Mouse (Mus musculus) adrenal gland, adult (tissue): ENCODE data around the gene Lmx1b.
A peak's percentile ranks its signal among the peaks of the same experiment; 100 is the strongest.

ENCODE experiments used
- DNase-seq, 2 experiments: peaks; one replicate each; pipeline ENCODE4 v3.0.0; 2022 to 2023; ENCODE audit warnings: low spot score in 1 of 2; ENCODE audit not compliant: inconsistent age in 2 of 2

Gene Lmx1b

DNA sequence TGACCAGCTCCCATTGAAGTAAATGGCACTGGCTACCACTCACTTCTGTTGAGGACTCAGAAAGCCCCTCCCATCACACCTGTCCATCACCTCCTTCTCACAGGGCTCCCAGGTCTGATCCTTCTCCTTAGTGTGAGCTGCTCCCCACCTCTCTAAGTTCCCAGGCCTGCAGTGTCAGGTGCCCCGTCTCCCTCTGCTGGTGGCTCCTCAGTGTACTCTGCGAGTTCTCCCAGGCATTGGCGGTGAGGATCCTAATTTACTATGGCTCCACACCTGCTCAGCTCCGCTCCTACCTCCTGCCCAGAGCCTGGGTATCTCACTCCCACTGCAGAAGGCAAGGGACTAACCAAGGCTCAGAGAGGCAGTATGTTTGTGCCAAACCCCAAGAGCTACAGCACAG is 57.0 kb downstream of the Lmx1b start:
- no peak for DNase-seq

DNA sequence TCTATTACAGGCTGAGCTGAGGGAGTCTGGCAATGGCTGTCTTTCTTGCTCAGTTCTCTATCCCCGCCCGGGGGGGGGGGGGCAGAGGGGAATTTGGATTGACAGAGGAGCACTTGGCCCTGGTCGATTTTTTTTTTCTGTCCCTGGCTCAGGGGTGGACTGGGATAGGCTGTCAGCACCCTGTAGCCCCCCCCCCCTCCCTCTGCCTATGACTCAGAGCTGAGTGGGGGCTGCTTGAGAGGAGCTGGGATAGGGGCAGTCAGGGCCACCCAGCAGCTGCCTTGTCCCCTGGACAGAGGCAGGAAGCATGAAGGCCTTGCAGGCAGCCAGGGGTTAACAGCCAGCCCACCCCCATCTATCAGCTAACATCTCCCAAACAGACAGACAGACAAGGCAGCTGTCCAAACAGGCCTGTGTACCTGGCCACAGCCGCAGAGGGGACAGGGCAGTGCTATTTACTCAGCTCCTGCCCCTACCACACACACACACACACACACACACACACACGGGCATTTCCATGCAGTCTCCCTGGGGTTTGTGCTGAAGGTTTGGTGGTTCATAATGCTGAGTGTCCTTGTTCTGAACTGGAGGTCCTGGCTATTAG is 57.8 kb downstream of the Lmx1b start:
- no peak for DNase-seq

DNA sequence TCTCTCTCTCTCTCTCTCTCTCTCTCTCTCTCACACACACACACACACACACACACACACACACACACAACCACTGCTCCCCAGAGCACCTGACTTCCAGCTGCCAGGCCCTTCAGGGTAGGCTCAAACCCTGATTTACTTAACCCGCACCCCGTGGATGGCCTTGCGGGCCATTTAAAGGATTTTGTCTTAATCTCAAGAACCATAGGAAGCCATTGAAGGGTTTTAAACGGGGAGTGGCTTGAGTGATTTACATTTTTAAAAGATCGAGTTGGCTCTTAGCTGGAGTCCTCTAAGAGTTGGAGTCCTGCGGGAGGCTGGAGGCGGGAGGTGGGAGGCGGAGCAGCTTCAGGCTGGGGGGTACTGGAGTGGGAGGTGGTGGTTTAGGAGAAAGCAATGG is 58.4 kb downstream of the Lmx1b start:
- DNase-seq, result no peak

DNA sequence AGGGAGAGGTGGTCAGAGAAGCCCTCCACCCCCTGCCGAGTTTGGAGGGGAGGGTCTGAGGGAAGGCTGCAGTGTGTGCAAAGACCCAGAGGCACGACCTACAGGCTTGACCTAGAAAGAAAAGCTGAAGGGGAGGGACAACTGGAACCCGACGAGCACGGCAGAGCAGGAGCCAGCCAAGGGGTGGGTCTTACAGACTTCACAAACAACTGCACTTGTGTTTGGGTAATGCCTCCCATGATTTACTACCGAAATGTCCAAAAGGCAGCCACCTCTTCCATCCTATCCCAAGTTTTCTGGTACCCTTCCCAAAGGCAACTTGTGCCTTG is 58.9 kb downstream of the Lmx1b start:
- DNase-seq, result no peak

DNA sequence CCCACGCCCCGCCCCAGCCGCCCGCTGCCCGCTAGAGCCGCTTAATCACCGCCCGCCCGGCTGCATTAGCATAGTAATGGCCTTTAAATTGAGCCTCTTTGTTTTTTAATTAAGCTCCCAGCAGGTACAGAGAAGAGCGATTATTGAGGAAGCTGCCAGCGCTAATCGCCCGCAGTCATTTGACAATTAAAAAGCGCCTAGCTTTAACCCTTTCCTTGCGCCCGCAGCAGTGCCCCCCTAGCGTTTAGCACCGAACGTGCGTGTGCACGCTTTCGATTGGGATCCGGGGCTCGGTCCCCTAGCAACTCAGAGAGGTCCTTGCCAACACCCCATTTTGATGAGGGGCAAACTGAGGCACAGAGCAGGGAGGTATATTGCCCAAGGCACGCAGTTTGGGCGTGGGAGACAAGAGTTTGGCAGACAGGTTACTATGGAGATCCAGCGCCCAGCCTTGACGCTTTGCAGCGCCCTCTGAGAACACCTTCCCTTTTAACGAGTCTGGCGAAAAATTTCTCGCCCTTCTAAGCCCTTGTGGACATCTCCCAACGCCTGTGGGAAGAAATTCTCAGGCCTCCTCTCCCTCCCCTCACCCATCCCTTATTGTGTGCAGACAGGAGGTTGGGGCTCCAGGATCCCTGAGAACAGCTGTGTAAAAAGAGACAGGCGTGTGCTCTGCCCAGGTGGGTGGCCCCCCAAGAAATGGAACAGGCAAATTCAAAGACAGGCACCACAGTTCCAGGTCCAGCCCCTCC is 59.4 kb downstream of the Lmx1b start:
- peak in 1 of 2 experiments; percentile 32 for DNase-seq

DNA sequence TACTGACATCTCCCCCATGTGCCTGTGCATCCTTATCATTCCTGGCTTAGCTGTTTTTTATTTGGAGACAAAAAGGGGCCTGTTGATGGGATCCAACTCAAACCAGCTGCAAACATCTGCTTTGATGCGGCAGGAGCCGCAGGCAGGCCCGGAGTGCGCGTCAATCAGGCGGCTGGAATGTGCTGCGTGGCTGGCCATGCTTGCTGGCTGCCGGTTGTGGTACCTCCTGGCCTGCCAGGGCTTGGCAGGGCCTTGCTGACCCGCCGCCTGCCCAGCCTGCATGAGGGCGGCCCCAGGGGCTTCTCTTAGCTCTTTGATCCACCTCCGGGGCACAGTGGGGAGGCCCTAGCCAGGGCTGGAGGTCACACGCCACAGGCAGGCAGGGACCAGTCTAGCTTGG is 64.9 kb downstream of the Lmx1b start:
- no peak for DNase-seq

DNA sequence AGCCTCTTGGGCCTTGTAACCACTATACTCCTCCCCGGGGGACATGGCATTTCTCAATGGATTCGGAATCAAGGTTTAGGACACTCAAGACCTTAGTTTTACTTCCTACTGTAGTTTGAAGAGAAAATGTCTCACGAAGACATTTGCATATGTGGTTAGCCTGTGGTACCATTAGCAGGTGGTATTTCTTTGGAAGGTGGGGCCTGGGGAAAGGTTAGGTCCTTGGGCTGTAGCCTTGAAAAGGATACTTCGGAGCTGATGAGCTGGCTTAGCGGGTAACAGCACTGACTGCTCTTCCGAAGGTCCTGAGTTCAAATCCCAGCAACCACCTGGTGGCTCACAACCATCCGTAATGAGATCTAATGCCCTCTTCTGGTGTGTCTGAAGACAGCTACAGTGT is 67.2 kb downstream of the Lmx1b start:
- no peak for DNase-seq

DNA sequence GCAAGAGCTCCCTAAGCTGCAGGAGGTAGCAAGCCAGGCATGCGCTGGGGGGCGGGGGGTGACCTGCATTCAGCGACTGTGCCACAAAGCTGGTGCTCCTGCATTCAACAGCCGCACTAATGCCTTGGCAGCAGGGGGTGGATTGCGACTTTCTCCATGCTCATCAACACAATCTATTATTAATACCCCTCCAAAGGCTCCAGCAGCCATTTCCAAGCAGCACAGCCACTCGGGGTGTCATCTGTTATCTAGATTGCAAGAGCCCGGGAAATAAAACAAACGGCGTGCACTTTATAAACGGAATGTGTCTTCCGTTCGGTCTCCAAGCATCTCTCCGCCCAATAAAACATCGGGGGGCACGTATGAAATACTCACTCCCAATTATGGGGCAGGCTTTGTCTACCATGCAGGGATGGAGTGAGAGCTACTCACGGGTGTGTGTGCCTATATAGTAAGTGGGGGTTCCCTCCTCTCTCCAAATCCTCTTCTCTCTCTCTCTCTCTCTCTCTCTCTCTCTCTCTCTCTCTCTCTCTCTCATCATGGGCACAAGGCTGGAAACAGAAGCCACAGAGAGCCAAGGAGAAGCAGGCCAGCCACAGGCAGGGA is 69.0 kb downstream of the Lmx1b start:
- DNase-seq, result no peak

DNA sequence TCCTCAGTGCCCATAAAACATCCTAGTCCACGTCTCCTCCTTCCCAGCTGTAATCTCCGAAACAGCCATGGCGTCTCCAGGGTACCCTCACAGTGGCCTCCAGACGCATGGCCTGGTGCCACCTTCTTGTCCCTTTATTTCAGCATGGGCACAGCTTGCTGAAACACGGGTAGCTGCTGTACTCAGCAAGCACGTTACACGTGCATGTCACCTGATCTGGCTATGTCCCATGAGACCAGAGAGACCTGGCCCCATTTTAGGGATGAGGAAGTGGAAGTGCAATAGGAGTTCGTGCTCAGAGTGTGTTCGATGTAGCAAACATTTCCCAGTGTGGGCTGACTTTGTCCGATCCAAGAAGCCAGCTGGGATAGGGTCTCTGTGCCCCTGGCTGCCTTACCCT is 70.6 kb downstream of the Lmx1b start:
- DNase-seq, result no peak

DNA sequence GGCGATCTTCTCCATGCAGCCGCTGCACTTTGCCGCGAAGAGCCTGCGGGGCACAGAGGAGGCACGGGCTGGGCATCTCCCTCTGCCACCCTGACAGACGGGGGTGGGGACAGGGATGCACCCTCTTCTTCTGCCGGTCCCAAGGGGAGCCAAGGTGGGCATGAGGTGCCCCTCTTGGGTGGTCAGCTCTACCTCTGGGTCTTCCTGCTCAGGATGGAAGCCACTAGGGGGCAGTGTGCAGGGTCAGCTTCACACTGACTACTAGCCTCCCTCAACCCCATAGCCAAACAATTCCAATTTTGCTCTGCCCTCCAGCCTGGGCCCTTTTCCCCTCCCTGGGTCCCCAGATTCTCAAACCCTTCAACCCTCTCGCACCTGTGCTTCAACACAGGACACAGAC is 71.1 kb downstream of the Lmx1b start:
- peak; percentile 14 to 68 for DNase-seq

DNA sequence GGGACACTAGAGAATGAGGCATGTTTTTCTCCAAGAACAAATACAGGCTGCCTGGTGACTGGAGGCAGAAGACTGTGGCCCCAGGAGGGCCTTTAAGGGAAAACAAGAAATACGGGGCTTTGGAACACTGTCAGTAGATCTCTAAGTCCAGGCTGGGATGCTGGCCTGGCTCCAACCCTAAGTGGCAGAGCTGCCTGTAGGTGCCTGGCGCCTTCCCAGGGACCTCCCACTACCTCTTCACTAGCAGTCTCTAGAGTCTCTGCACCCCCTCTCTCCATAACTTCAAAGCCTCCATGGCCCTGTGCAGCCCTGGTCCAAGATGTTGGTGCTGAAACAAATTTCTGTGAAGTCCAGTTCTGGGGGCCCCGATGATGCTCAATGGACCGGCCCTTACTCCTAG is 74.4 kb downstream of the Lmx1b start:
- DNase-seq, result no peak

DNA sequence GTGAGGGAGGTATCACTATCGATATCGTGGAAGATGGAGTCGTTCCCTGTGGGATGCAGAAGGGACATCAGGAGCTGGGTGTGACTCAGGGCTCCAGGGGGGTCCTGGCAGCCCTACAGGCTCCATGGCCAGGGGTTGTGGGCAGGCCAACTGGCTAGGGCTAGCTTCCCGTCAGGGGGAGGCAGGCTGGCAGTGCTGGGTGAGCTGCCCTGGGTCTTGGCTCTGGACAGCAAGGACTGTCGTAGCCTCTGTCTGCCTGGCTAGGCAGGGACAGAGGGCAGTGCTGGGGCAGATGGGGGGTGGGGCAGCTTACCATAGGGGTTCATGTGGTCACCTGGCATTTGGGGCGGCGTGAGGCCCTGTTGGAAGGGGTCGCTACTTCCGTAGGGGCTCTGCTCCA is 75.6 kb downstream of the Lmx1b start:
- no peak for DNase-seq

DNA sequence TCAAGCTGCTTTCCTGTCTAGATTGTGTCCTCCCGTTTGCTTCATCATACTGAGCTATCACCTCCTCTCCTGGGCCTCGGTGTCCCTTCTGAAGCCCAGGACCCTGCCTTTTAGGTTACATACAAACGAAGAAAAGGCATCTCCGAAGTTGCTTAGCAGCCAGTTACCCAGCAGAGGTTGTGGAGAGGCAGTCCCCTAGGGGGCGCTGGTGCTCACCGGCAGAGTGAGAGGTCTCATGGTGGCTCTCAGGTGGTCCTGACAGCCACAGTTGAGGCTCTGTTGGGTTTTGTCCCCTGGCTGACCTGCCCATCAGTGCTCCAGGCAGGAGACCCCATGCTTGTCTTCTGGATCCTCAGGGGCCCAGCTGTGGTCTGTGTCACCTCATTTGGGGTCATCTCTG is 80.6 kb downstream of the Lmx1b start:
- peak in 1 of 2 experiments; percentile 67 for DNase-seq

DNA sequence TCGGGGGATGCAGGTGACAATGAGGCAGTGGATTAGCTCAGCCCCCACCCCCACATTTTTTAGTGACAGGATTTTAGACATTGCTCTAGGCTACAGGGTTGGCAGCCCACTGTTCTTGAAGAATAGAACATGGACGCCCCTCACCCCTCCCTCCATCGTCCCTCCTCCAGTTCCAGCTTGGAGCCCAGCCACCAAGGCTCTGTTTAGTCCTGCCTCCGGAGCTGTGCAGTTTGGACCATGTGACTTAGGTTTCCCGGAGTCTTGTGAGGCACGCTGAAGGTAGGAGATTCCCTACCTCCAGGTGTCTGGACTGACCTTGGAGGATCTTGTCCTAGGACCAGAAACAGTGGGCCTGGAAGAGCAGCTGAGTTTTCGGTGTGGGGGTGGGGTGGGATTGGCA is 81.0 kb downstream of the Lmx1b start:
- DNase-seq, result no peak

DNA sequence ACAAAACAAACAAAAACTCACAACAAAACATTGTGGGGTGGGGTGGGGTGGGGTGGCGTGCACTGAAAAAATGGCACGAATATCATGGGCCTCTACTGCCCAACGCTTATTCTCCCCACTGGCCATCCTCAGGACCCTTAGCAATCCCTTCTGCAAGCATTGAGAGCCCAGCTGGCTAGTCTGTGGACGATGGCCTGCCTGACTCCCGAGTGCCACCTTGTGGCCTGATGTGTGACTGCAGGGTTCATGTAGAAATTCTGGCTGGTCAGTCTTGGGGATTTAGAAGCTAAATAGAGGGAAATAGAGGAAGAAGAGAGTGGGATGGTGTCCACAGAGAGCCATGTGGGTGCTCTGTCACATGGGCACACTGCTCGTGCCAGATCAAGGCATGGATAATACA is 82.1 kb downstream of the Lmx1b start:
- DNase-seq, result peak; percentile 64 to 87

DNA sequence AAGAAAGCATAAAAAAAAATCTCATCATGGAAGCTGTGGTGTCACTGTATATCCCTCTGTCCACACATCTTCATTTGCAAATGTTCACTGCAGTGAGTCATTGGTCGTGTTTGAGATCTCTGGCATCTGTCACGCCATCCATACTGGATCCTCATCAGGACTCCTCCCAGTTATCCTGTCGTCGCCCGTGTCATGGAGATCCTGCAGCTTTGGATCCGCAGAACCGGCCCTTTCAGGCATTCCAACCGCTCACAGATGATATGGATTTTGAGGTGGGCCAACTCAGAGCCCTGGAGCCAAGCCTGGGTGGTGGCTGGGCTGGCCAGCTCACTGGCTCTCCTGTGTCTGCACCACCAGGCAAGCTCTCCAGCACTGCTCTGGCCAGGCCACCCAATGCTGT is 84.7 kb downstream of the Lmx1b start:
- no peak for DNase-seq

DNA sequence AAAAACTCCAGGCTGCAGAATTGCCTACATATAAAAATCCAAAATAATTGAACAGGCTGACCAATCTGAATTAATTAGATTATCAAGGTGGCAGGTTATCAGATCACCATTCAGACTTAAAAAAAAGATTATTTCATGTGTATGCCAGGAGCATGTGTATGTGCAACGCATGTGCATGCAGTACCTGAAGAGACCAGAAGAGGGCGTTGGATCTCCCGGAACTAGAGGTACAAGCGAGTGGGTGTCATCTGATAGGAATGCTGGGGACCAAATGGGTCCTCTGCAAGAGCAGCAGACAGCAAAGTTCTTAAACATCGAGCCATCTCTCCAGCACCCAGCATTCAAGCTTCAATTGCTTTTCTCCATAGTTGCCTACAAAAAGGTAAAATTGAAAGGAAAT is 87.6 kb downstream of the Lmx1b start:
- no peak for DNase-seq

DNA sequence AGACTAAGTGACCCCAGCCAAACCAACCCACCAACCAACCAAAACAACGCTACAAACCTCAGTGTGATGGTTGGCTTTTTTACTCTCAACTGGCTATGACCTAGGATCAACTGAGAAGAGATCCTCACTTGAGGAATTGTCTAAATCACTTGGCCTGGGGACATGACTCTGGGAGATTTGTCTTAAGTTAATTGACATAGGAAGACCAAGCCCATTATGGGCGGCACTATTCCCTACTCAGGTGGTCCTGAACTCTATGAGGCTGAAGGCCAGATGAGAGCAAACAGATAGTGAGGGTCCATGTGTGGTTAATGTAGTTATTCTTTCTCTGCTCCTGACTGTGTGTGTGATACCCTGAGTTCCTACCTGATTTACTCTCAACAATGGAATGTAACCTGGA is 92.7 kb downstream of the Lmx1b start:
- DNase-seq, result no peak

DNA sequence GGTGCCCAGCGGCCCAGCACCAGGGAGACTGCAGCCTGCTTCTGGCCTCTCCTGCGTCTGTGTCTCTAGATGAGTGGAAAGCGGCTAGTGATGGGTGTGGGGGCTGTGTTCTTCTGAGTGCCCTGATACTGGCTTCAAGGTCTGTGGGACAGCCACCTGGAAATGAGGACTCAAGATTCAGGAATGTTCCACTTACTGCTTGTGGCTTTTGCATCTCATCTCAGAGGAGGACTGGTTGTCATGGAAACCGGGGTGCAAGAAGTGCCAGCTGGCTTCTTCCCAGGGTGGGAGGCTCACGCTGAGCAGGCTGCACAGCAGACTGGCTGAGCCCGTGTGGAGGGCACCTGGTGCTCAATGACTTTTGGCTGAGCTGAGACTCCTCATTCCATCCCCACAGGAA is 93.4 kb downstream of the Lmx1b start:
- DNase-seq, result peak; percentile 36 to 70

DNA sequence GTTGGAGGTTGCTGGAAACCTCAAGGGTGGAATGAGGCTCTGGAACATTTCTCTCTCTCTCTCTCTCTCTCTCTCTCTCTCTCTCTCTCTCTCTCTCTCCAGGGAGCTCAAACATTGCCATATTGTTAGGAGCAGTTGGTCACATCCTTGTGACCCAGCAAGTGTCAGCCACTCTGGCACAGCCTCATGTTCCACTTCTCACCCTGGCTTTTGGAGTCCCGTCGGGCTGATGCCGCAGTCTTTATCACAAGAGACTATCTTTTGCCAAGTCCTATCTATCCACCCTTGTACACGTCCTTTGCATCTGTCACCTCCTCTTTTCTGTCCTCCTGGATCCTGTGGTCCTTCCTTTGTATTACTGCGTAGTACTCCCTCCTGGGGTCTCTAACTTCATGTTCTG is 94.3 kb downstream of the Lmx1b start:
- no peak for DNase-seq

DNA sequence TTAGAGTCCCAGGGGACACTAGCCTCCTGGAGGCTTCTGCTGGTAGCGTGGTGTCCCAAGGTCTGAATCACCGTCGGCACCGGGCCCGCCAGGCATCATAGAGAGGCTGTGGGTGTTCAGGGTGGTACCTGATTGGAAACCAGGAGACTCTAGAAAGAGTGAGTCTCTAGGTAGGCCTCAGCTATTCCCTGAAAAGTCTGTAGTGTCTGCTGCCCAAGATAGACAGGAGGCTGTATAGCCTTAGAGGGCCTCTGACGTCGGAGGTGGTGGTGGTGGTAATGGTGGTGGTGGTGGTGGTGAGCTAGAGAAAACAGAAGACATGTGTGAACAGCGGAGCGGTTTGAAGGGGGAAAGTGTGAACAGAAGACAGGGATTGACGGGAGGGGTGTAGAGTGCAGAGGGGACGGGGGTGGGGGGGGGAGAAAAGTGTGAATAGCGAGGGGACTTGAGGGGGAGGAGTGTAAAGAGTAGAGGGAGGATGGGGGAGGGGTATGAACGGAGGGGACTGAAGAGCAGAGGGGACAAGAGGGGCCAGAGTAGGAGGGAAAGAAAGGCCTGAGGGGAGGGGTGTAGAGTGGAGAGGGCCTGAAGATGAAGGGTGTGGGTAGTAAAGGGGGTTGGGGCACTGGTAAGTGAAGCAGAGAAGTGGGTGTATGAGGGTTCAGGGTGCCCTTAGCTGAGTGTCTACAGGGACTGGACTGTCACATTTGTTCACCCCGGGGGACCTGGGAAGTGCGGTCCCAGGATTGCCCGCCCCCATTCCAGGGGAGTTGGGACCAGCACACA is 95.3 kb downstream of the Lmx1b start:
- DNase-seq, result no peak

DNA sequence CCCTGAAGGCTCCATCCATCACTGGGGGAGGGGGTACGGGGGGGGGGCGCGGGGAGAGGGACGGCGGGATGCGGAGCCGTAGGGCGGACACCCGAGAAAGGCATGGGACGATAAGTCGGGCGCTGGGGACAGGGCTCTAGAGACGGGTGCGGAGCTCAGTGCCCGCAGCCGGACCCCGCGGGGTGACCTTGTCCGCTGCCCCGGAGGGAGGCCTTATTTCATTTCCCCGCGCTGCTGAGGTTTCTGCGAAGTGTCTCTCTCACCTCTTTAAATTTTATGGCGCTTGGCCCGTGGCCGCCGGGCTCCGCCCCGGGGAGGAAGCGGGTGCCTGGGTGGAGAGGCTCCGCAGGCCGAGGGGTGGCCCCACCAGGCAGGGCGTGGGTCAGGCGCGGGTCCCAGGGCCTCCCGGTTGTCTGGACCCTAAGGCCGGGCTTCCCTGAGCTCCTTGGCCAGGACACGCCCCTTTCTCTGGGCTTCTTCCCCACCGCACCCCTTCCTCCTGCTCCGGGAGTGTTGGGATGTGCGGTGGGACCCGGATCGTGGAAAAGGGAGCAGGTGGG is 96.0 kb downstream of the Lmx1b start:
- DNase-seq, result peak in 1 of 2 experiments; percentile 38
